Comparison of ENCODE assay signal across 22 mouse cellular contexts in genomic region chr11:89568246-89568645, GRCm38 (mm10).
A peak's percentile ranks its signal among the peaks of the same experiment; 100 is the strongest.
DNase-seq lines count a peak whose midpoint lies in the region; ATAC-seq lines count a peak whose summit lies in the region.
"Had no signal": no experiment of that assay in that cellular context is flagged by ENCODE, and none has a peak within 500 bp of the region (broad histone marks: within the 10 kb centered on the region; RNA-seq: fewer than 3 reads in every experiment).

No protein-coding gene starts in this region.

- no peak overlapping the region for H3K4me3 ChIP-seq in midbrain, embryonic 11.5 days (ENCODE audit: low read depth, low read length)
- no peak overlapping the region for H3K4me3 ChIP-seq in midbrain, embryonic 10.5 days
- H3K4me3 ChIP-seq: embryonic facial prominence, embryonic 10.5 days; embryonic facial prominence, embryonic 12.5 days; forebrain, embryonic 13.5 days; forebrain, embryonic 15.5 days had no signal

- no peak overlapping the region for H3K27ac ChIP-seq in midbrain, embryonic 11.5 days (ENCODE audit: low read depth, low read length)
- no peak overlapping the region for H3K27ac ChIP-seq in midbrain, embryonic 10.5 days (replicated peaks)
- H3K27ac ChIP-seq: embryonic facial prominence, embryonic 10.5 days; embryonic facial prominence, embryonic 12.5 days; forebrain, embryonic 13.5 days; forebrain, embryonic 15.5 days had no signal

- peak; percentile 51 to 78 for DNase-seq in adrenal gland, adult (ENCODE audit: inconsistent age in 2 of 2, low spot score in 1 of 2)
- no peak for DNase-seq in adrenal gland, postnatal 25 days
- peak; percentile 23 for DNase-seq in adrenal gland, adult 8-10 months
- DNase-seq in adrenal gland, postnatal 4 days (ENCODE audit: low spot score in 2 of 2), result no peak
- peak; percentile 26 for DNase-seq in midbrain, embryonic 11.5 days (ENCODE audit: low spot score, missing footprints)
- no peak for DNase-seq in midbrain, embryonic 10.5 days (ENCODE audit: low spot score)
- DNase-seq: B cell, adult 2 months; cerebellum, adult 11-12 months; cerebellum, adult 2 months; cerebellum, adult 9-10 months; cerebellum, postnatal 10 days; cerebellum, postnatal 25 days; forebrain, postnatal 0 days had no signal

- H3K4me1 ChIP-seq in midbrain, embryonic 11.5 days (ENCODE audit: control insufficient read depth, insufficient read depth, low read length), result no peaks in the 10 kb centered on the region
- H3K4me1 ChIP-seq in midbrain, embryonic 10.5 days, result no peaks in the 10 kb centered on the region
- H3K4me1 ChIP-seq: embryonic facial prominence, embryonic 10.5 days; embryonic facial prominence, embryonic 12.5 days; forebrain, embryonic 13.5 days; forebrain, embryonic 15.5 days had no signal

- no peak overlapping the region for H3K9ac ChIP-seq in midbrain, embryonic 11.5 days (ENCODE audit: low read length)
- H3K9ac ChIP-seq: embryonic facial prominence, embryonic 12.5 days; forebrain, embryonic 13.5 days; forebrain, embryonic 15.5 days; forebrain, postnatal 0 days had no signal

- no peak overlapping the region for H3K4me2 ChIP-seq in midbrain, embryonic 11.5 days
- H3K4me2 ChIP-seq: embryonic facial prominence, embryonic 12.5 days; forebrain, embryonic 13.5 days; forebrain, embryonic 15.5 days had no signal

- H3K9me3 ChIP-seq in midbrain, embryonic 11.5 days (ENCODE audit: control insufficient read depth, low read length), result no peaks in the 10 kb centered on the region
- H3K9me3 ChIP-seq in midbrain, embryonic 10.5 days (replicated peaks), result no peaks in the 10 kb centered on the region
- H3K9me3 ChIP-seq: embryonic facial prominence, embryonic 10.5 days; embryonic facial prominence, embryonic 12.5 days; forebrain, embryonic 13.5 days; forebrain, embryonic 15.5 days had no signal

- 90% methylated on average over 4 of the region's 4 CpGs for WGBS in midbrain, embryonic 11.5 days
- 92% methylated on average over 4 of the region's 4 CpGs for WGBS in midbrain, embryonic 10.5 days

- H3K27me3 ChIP-seq in midbrain, embryonic 11.5 days (ENCODE audit: control insufficient read depth, insufficient read depth, low read length), result no peaks in the 10 kb centered on the region
- no peaks in the 10 kb centered on the region for H3K27me3 ChIP-seq in midbrain, embryonic 10.5 days (ENCODE audit: low read depth, poor library complexity, severe bottlenecking)
- H3K27me3 ChIP-seq: CH12.LX; embryonic facial prominence, embryonic 12.5 days; forebrain, embryonic 13.5 days; forebrain, embryonic 15.5 days had no signal

- no peak for ATAC-seq in midbrain, embryonic 11.5 days (ENCODE audit: low FRiP score)
- ATAC-seq: activated CD4-positive, CD25-positive, alpha-beta regulatory T cell, adult 4 months; CD4-positive, CD25-positive, alpha-beta regulatory T cell, adult 4 months; forebrain, embryonic 13.5 days; forebrain, embryonic 15.5 days; forebrain, postnatal 0 days; Patski had no signal

- H3K36me3 ChIP-seq in midbrain, embryonic 11.5 days (ENCODE audit: control insufficient read depth, insufficient read depth, low read length), result no peaks in the 10 kb centered on the region
- no peaks in the 10 kb centered on the region for H3K36me3 ChIP-seq in midbrain, embryonic 10.5 days
- H3K36me3 ChIP-seq: embryonic facial prominence, embryonic 10.5 days; embryonic facial prominence, embryonic 12.5 days; forebrain, embryonic 15.5 days; G1E had no signal

Comparison
In these comparisons a context has a peak if more than half of its experiments do, and no peak if none do; other contexts are left out.
1. DNase-seq: peak in adrenal gland, adult (2 of 2), adrenal gland, adult 8-10 months (single experiment) and midbrain, embryonic 11.5 days (single experiment); none in adrenal gland, postnatal 25 days (single experiment), adrenal gland, postnatal 4 days (0 of 2) and midbrain, embryonic 10.5 days (single experiment).